Mouse (Mus musculus): ENCODE data around the gene Grm8. TPM values are rescaled to one million over a fixed set of nuclear protein-coding genes. Genes with fewer than 3 reads are reported as not detected.

Grm8 gene
- total and polyA plus RNA-seq, 2 experiments from 2014 or later: 8.0 to 11.4 TPM

GRCm38 (mm10) chr6:27580485-27580884 is 554.5 kb downstream of the Grm8 start:
- WGBS: 72% methylated on average over 2 of the region's 2 CpGs
- Histone ChIP-seq H3K9me3 (ENCODE audit: low read length) (no peaks in the 10 kb centered on the region), H3K27me3 (ENCODE audit: insufficient read depth, low read length) (no peaks in the 10 kb centered on the region)

GRCm38 (mm10) chr6:27545516-27545915 is 589.5 kb downstream of the Grm8 start:
- H3K4me3 ChIP-seq (ENCODE audit: low read depth, low read length): no peak overlapping the region
- DNase-seq (peak; percentile 9), ATAC-seq (peak; percentile 23; the same call in 1 of the 2 replicates)
- no peaks in the 10 kb centered on the region for H3K4me1 ChIP-seq (ENCODE audit: insufficient read depth)
- 36% methylated on average over 6 of the region's 6 CpGs for WGBS
- no peak overlapping the region for H3K9ac ChIP-seq
- no peak overlapping the region for H3K27ac ChIP-seq (ENCODE audit: low read depth, low read length)
- no peaks in the 10 kb centered on the region for H3K9me3 ChIP-seq (ENCODE audit: low read length)
- H3K27me3 ChIP-seq (ENCODE audit: insufficient read depth, low read length): no peaks in the 10 kb centered on the region
- TF ChIP-seq CTCF (IDR thresholded peaks at IDR 0.05; ENCODE audit: low read depth): no peak
- no peaks in the 10 kb centered on the region for H3K36me3 ChIP-seq (ENCODE audit: insufficient read depth)
- H3K4me2 ChIP-seq (ENCODE audit: low read depth): no peak overlapping the region

More at GRCm38 (mm10) chr6:27580485-27580884, 554.5 kb downstream of the Grm8 start:
- no peaks in the 10 kb centered on the region for H3K36me3 ChIP-seq (ENCODE audit: insufficient read depth)
- no peak overlapping the region for H3K4me3 ChIP-seq (ENCODE audit: low read depth, low read length)
- no peak for TF ChIP-seq CTCF (IDR thresholded peaks at IDR 0.05; ENCODE audit: low read depth)
- H3K4me2 ChIP-seq (ENCODE audit: low read depth): no peak overlapping the region
- H3K27ac ChIP-seq (ENCODE audit: low read depth, low read length): no peak overlapping the region
- DNase-seq (no peak), ATAC-seq (no peak)
- no peaks in the 10 kb centered on the region for H3K4me1 ChIP-seq (ENCODE audit: insufficient read depth)
- no peak overlapping the region for H3K9ac ChIP-seq

GRCm38 (mm10) chr6:27517620-27518019 is 617.4 kb downstream of the Grm8 start:
- Histone ChIP-seq H3K27ac (ENCODE audit: low read depth, low read length) (no peak overlapping the region), H3K9me3 (ENCODE audit: low read length) (no peaks in the 10 kb centered on the region), H3K4me2 (ENCODE audit: low read depth) (no peak overlapping the region), H3K27me3 (ENCODE audit: insufficient read depth, low read length) (no peaks in the 10 kb centered on the region), H3K4me3 (ENCODE audit: low read depth, low read length) (no peak overlapping the region), H3K9ac (no peak overlapping the region), H3K36me3 (ENCODE audit: insufficient read depth) (no peaks in the 10 kb centered on the region), H3K4me1 (ENCODE audit: insufficient read depth) (no peaks in the 10 kb centered on the region)
- no peak for DNase-seq
- ATAC-seq: no peak
- TF ChIP-seq CTCF (IDR thresholded peaks at IDR 0.05; ENCODE audit: low read depth): no peak
- 16% methylated on average over 1 of the region's 1 CpGs for WGBS

GRCm38 (mm10) chr6:27460998-27461397 is 674.0 kb downstream of the Grm8 start:
- H3K9ac ChIP-seq: no peak overlapping the region
- no peak for ATAC-seq
- no peaks in the 10 kb centered on the region for H3K27me3 ChIP-seq (ENCODE audit: insufficient read depth, low read length)
- no peaks in the 10 kb centered on the region for H3K36me3 ChIP-seq (ENCODE audit: insufficient read depth)
- H3K4me2 ChIP-seq (ENCODE audit: low read depth): no peak overlapping the region
- 76% methylated on average over 5 of the region's 5 CpGs for WGBS
- H3K4me3 ChIP-seq (ENCODE audit: low read depth, low read length): no peak overlapping the region
- no peak for DNase-seq
- no peaks in the 10 kb centered on the region for H3K4me1 ChIP-seq (ENCODE audit: insufficient read depth)
- no peaks in the 10 kb centered on the region for H3K9me3 ChIP-seq (ENCODE audit: low read length)
- no peak for TF ChIP-seq CTCF (IDR thresholded peaks at IDR 0.05; ENCODE audit: low read depth)
- no peak overlapping the region for H3K27ac ChIP-seq (ENCODE audit: low read depth, low read length)

GRCm38 (mm10) chr6:27408473-27408872 is 726.5 kb downstream of the Grm8 start:
- Histone ChIP-seq H3K4me1 (ENCODE audit: insufficient read depth) (no peaks in the 10 kb centered on the region), H3K36me3 (ENCODE audit: insufficient read depth) (no peaks in the 10 kb centered on the region), H3K4me3 (ENCODE audit: low read depth, low read length) (no peak overlapping the region), H3K27ac (ENCODE audit: low read depth, low read length) (no peak overlapping the region), H3K27me3 (ENCODE audit: insufficient read depth, low read length) (no peaks in the 10 kb centered on the region), H3K4me2 (ENCODE audit: low read depth) (no peak overlapping the region), H3K9ac (no peak overlapping the region), H3K9me3 (ENCODE audit: low read length) (no peaks in the 10 kb centered on the region)
- WGBS: 67% methylated on average over 4 of the region's 4 CpGs
- peak; percentile 34 for ATAC-seq
- peak; percentile 11 for DNase-seq
- TF ChIP-seq CTCF (IDR thresholded peaks at IDR 0.05; ENCODE audit: low read depth): no peak

GRCm38 (mm10) chr6:27372416-27372815 is 762.6 kb downstream of the Grm8 start:
- Histone ChIP-seq H3K27me3 (ENCODE audit: insufficient read depth, low read length) (no peaks in the 10 kb centered on the region), H3K9ac (no peak overlapping the region), H3K4me2 (ENCODE audit: low read depth) (no peak overlapping the region), H3K9me3 (ENCODE audit: low read length) (no peaks in the 10 kb centered on the region), H3K4me3 (ENCODE audit: low read depth, low read length) (no peak overlapping the region), H3K4me1 (ENCODE audit: insufficient read depth) (no peaks in the 10 kb centered on the region), H3K27ac (ENCODE audit: low read depth, low read length) (no peak overlapping the region), H3K36me3 (ENCODE audit: insufficient read depth) (no peaks in the 10 kb centered on the region)
- no peak for TF ChIP-seq CTCF (IDR thresholded peaks at IDR 0.05; ENCODE audit: low read depth)
- ATAC-seq: no peak
- DNase-seq: no peak

- Histone ChIP-seq H3K36me3 (ENCODE audit: insufficient read depth) (no peaks in the 10 kb centered on the region), H3K4me3 (ENCODE audit: low read depth, low read length) (no peak overlapping the region), H3K27ac (ENCODE audit: low read depth, low read length) (no peak overlapping the region), H3K4me2 (ENCODE audit: low read depth) (no peak overlapping the region), H3K27me3 (ENCODE audit: insufficient read depth, low read length) (no peaks in the 10 kb centered on the region), H3K4me1 (ENCODE audit: insufficient read depth) (no peaks in the 10 kb centered on the region), H3K9ac (no peak overlapping the region), H3K9me3 (ENCODE audit: low read length) (no peaks in the 10 kb centered on the region)
- ATAC-seq: peak; percentile 76
- DNase-seq: peak; percentile 10
- 45% methylated on average over 2 of the region's 2 CpGs for WGBS
- no peak for TF ChIP-seq CTCF (IDR thresholded peaks at IDR 0.05; ENCODE audit: low read depth)
Observed at GRCm38 (mm10) chr6:27371095-27371494, 763.9 kb downstream of the Grm8 start.

GRCm38 (mm10) chr6:27363775-27364174 is 771.2 kb downstream of the Grm8 start:
- Histone ChIP-seq H3K4me3 (ENCODE audit: low read depth, low read length) (no peak overlapping the region), H3K27me3 (ENCODE audit: insufficient read depth, low read length) (no peaks in the 10 kb centered on the region), H3K36me3 (ENCODE audit: insufficient read depth) (no peaks in the 10 kb centered on the region), H3K4me1 (ENCODE audit: insufficient read depth) (no peaks in the 10 kb centered on the region), H3K27ac (ENCODE audit: low read depth, low read length) (no peak overlapping the region), H3K4me2 (ENCODE audit: low read depth) (no peak overlapping the region), H3K9me3 (ENCODE audit: low read length) (no peaks in the 10 kb centered on the region), H3K9ac (no peak overlapping the region)
- DNase-seq (no peak), ATAC-seq (no peak)
- WGBS: 90% methylated on average over 8 of the region's 8 CpGs
- TF ChIP-seq CTCF (IDR thresholded peaks at IDR 0.05; ENCODE audit: low read depth): no peak
